8 mouse cellular contexts compared by ENCODE assay signal in genomic region chr11:75170136-75170751, GRCm38 (mm10). TPM values are rescaled to one million over a fixed set of nuclear protein-coding genes. Genes with fewer than 3 reads are reported as not detected.
DNase-seq lines count a peak whose midpoint lies in the region.

No protein-coding gene starts in this region.

- H3K9me3 ChIP-seq in megakaryocyte, embryonic 14.5 days, result peaks cover 21% of the 10 kb centered on the region

- peak overlapping the region; percentile 91 for H3K4me3 ChIP-seq in megakaryocyte, embryonic 14.5 days (replicated peaks)

- H3K4me1 ChIP-seq in megakaryocyte, embryonic 14.5 days, result peaks cover 89% of the 10 kb centered on the region

- H3K27me3 ChIP-seq in megakaryocyte, embryonic 14.5 days (replicated peaks), result peaks cover 88% of the 10 kb centered on the region

- no peaks in the 10 kb centered on the region for H3K36me3 ChIP-seq in megakaryocyte, embryonic 14.5 days (replicated peaks; ENCODE audit: low read length)

- DNase-seq in adipocyte (ENCODE audit: low spot score), result peak; percentile 94
- DNase-seq in embryo, embryonic 10 days (ENCODE audit: low spot score), result peak; percentile 93
- DNase-seq in gastrocnemius, postnatal 10 days, result peak; percentile 94
- DNase-seq in induced T-regulatory cell, adult 2 months (ENCODE audit: low read depth), result peak; percentile 96
- DNase-seq in left cerebral cortex, adult 8-10 months (ENCODE audit: low spot score in 2 of 2), result peak; percentile 89 to 93
- DNase-seq in right cerebral cortex, postnatal 10 days (ENCODE audit: low spot score in 2 of 2), result peak; percentile 91 to 94
- DNase-seq in urinary bladder, postnatal 25 days (ENCODE audit: low spot score), result peak; percentile 92

RNA-seq across cellular contexts. Expression of gene Hic1, which starts 0.9 kb away (rescaled TPM):
- 10 to 100 TPM; 21.1 to 27.1 TPM for total RNA-seq in gastrocnemius, postnatal 10 days (2021)
- 1 to 10 TPM; 3.2 to 3.7 (median 3.4) TPM for total RNA-seq in left cerebral cortex, adult 8-10 months (2022)
- polyA plus RNA-seq in megakaryocyte, embryonic 14.5 days (2012; ENCODE audit: insufficient read depth, low replicate concordance), result 0.41 TPM in 1 of 2 replicates, not detected in the other

RNA-seq across cellular contexts. Expression of gene Ovca2, which starts 8.4 kb away (rescaled TPM):
- 1 to 10 TPM; 4.7 to 5.1 TPM for total RNA-seq in gastrocnemius, postnatal 10 days (2021)
- 10 to 100 TPM; 12.8 to 13.5 (median 13.2) TPM for total RNA-seq in left cerebral cortex, adult 8-10 months (2022)
- 1.1 and 4.0 TPM in 2 replicates for polyA plus RNA-seq in megakaryocyte, embryonic 14.5 days (2012; ENCODE audit: insufficient read depth, low replicate concordance)

RNA-seq across cellular contexts. Expression of gene Dph1, which starts 20.8 kb away (rescaled TPM):
- 1 to 10 TPM; 8.3 to 8.4 TPM for total RNA-seq in gastrocnemius, postnatal 10 days (2021)
- total RNA-seq in left cerebral cortex, adult 8-10 months (2022), result 10 to 100 TPM; 22.7 to 28.7 (median 27.0) TPM
- polyA plus RNA-seq in megakaryocyte, embryonic 14.5 days (2012; ENCODE audit: insufficient read depth, low replicate concordance), result 19.5 and 24.9 TPM in 2 replicates

RNA-seq across cellular contexts. Expression of gene Rtn4rl1, which starts 23.3 kb away (rescaled TPM):
- 1 to 10 TPM; 3.2 to 3.8 TPM for total RNA-seq in gastrocnemius, postnatal 10 days (2021)
- total RNA-seq in left cerebral cortex, adult 8-10 months (2022), result 10 to 100 TPM; 67.2 to 72.6 (median 67.9) TPM
- 0.29 TPM in 1 of 2 replicates, not detected in the other for polyA plus RNA-seq in megakaryocyte, embryonic 14.5 days (2012; ENCODE audit: insufficient read depth, low replicate concordance)

Comparison
In these comparisons a context has a peak if more than half of its experiments do, and no peak if none do; other contexts are left out.
1. Peak in every context shown above with its lines: DNase-seq and H3K4me3 ChIP-seq.
2. RNA of gene Hic1, which starts 0.9 kb away (total RNA-seq): 21.1 to 27.1 TPM in gastrocnemius, postnatal 10 days; 3.2 to 3.7 TPM in left cerebral cortex, adult 8-10 months; every median in the first group is over 4 times any median in the second.